Mouse (Mus musculus) heart, adult 2 months (tissue): ENCODE measurements around the gene Fntb.

Source experiments
- CTCF ChIP-seq: fragments of 200-600 bp; IDR thresholded peaks from 2 replicates; pipeline ENCODE4 v1.8.1; 2022; ENCODE audit warnings: antibody characterized with exemption, mild to moderate bottlenecking, moderate library complexity
- EP300 ChIP-seq: fragments of 200-500 bp; IDR thresholded peaks from 2 replicates; pipeline ENCODE4 v1.6.1; 2011; ENCODE audit warnings: low read depth, low read length, control low read depth; ENCODE audit not compliant: insufficient read depth

DNA sequence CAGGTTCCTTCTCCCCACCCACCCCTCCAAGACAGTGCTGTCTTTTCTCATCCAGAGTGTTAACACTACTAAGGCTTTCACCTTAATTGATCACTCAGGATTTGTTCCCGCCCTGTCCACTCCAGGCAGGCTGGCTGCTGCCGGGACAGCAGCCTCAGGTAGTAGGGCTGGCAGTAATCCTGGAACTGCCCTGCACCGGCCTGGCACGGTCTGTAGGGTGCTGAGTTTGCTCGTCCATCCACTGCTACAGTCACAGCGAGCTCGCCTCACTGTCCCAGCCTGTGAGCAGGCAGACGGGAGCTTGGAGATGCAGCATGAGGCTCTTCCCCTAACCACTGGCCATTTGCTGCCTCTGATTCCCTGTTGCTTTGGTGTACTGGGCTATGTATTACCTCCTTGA lies 155.6 kb downstream of the Fntb start:
- TF ChIP-seq EP300, result no peak
- TF ChIP-seq CTCF, result no peak
